Mouse (Mus musculus): Measurements from ENCODE around the gene Hes2. TPM values are rescaled to one million over a fixed set of nuclear protein-coding genes. Genes with fewer than 3 reads are reported as not detected.

Hes2 gene
- polyA plus RNA-seq (2014; fragmentation: Nextera tagmentation; extraction: Ambion mirVana), result 0.29 and 0.55 TPM in 2 replicates

DNA sequence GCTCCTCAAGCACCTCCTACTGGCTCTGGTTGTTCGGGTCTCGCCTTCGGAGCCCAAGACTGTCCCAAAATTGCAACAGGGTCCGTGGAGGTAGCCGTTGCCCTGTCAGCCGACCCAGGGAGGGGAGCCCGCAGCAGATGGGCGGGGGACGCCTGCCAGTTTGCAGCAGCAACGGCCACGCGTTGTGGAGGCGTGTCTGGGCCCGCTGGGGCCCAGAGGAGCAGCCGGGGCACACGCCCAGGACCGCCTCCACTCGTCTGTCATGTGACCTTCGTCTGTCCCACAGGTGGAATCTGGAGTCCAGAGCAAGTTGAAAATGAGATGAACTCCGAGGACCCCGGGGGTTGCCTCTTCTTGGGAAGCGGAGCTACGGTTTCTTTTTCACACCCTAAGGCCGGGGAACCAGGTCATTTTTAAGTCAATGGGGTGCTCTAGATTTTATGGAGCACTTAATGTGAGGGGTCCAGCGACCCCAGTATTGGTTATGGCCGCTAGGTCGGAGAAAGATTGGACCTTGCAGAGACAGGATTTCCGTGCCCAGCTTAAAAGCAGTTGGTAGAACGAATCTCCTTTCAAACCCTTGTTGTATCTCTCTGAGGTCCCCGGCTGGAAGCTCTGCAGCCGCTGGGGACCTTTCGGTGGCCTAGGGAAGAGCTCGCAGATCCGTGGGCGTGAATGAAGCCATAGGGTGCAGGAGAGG, at the start of gene Hes2:
Gene Hes2 (plus strand): TSS at position 283 of the 700 bp plus-strand sequence.
- Histone ChIP-seq H3K9ac (replicated peaks; ENCODE audit: low read depth, low read length) (no peak within 1 kb of the TSS), H3K9me3 (ENCODE audit: control insufficient read depth, low read depth, low read length) (no peaks in the 10 kb centered on the region; the same call in 1 of the 2 replicates), H3K4me2 (replicated peaks; ENCODE audit: low read depth, low read length) (peak within 1 kb of the TSS; percentile 22), H3K4me3 (ENCODE audit: low read depth, low read length) (peak within 1 kb of the TSS; percentile 10), H3K27ac (ENCODE audit: low read length) (no peak within 1 kb of the TSS), H3K36me3 (ENCODE audit: control insufficient read depth, insufficient read depth, low read length) (no peaks in the 10 kb centered on the region), H3K27me3 (ENCODE audit: control insufficient read depth, insufficient read depth, low read length) (peaks cover 48% of the 10 kb centered on the region), H3K4me1 (ENCODE audit: control insufficient read depth, insufficient read depth, low read length) (peaks cover 20% of the 10 kb centered on the region)
- WGBS, result 5% methylated on average over 35 of the region's 35 CpGs
- ATAC-seq (ENCODE audit: insufficient number of reproducible peaks, insufficient read depth, low FRiP score, low read depth), result peak; percentile 34

DNA sequence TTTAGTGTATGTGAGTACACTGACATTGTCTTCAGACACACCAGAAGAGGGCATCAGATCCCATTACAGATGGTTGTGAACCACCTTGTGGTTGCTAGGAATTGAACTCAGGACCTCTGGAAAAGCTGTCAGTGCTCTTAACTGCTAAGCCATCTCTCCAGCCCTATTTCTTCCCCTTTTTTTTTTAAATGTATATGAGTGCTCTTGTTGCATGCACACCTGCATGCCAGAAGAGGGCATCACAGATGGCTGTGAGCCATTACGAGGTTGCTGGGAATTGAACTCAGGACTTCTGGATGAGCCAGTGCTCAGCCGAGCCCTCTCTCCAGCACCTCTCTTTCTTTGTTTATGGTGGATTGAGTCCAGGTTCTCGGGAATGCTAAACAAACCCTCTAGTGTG, 49.2 kb upstream of the Hes2 start:
- H3K9ac ChIP-seq (replicated peaks; ENCODE audit: low read depth, low read length), result no peak overlapping the region
- H3K36me3 ChIP-seq (ENCODE audit: control insufficient read depth, insufficient read depth, low read length), result peaks cover 11% of the 10 kb centered on the region; the same call in 1 of the 2 replicates
- H3K27ac ChIP-seq (ENCODE audit: low read length), result no peak overlapping the region
- H3K4me3 ChIP-seq (ENCODE audit: low read depth, low read length), result no peak overlapping the region
- no peak for ATAC-seq (ENCODE audit: insufficient number of reproducible peaks, insufficient read depth, low FRiP score, low read depth)
- H3K4me1 ChIP-seq (ENCODE audit: control insufficient read depth, insufficient read depth, low read length), result peaks cover 15% of the 10 kb centered on the region
- 59% methylated on average over 3 of the region's 3 CpGs for WGBS
- no peaks in the 10 kb centered on the region for H3K27me3 ChIP-seq (ENCODE audit: control insufficient read depth, insufficient read depth, low read length)
- H3K4me2 ChIP-seq (replicated peaks; ENCODE audit: low read depth, low read length), result no peak overlapping the region
- H3K9me3 ChIP-seq (ENCODE audit: control insufficient read depth, low read depth, low read length), result no peaks in the 10 kb centered on the region

GRCm38 (mm10) chr4:152110689-152111088, 48.0 kb upstream of the Hes2 start:
- no peak overlapping the region for H3K4me2 ChIP-seq (replicated peaks; ENCODE audit: low read depth, low read length)
- no peak overlapping the region for H3K27ac ChIP-seq (ENCODE audit: low read length)
- ATAC-seq (ENCODE audit: insufficient number of reproducible peaks, insufficient read depth, low FRiP score, low read depth), result no peak
- peaks cover 18% of the 10 kb centered on the region for H3K4me1 ChIP-seq (ENCODE audit: control insufficient read depth, insufficient read depth, low read length)
- 80% methylated on average over 4 of the region's 4 CpGs for WGBS
- H3K36me3 ChIP-seq (ENCODE audit: control insufficient read depth, insufficient read depth, low read length), result peaks cover 11% of the 10 kb centered on the region; the same call in 1 of the 2 replicates
- no peaks in the 10 kb centered on the region for H3K9me3 ChIP-seq (ENCODE audit: control insufficient read depth, low read depth, low read length)
- no peak overlapping the region for H3K4me3 ChIP-seq (ENCODE audit: low read depth, low read length)
- H3K9ac ChIP-seq (replicated peaks; ENCODE audit: low read depth, low read length), result no peak overlapping the region
- H3K27me3 ChIP-seq (ENCODE audit: control insufficient read depth, insufficient read depth, low read length), result no peaks in the 10 kb centered on the region

DNA sequence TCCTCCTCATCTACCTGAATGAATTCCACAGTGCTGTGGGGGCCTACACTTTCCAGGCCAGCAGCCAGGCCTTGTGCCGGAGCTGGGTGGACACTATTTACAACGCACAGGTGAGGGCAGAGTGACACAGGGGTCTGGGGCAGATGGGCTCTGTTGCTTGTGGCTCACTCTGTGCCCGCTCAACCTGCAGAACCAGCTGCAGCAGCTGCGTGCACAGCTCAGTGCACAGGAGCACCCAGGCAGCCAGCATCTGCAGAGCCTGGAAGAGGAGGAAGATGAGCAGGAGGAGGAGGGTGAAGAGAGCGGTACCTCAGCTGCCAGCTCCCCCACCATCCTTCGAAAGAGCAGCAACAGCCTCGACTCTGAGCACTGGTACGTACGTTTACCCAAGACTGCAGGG, 46.3 kb upstream of the Hes2 start:
- Histone ChIP-seq H3K9me3 (ENCODE audit: control insufficient read depth, low read depth, low read length) (no peaks in the 10 kb centered on the region), H3K4me3 (ENCODE audit: low read depth, low read length) (no peak overlapping the region), H3K27me3 (ENCODE audit: control insufficient read depth, insufficient read depth, low read length) (0 out of 2 replicates have a peak, but pooled peaks cover 9% of the 10 kb centered on the region), H3K36me3 (ENCODE audit: control insufficient read depth, insufficient read depth, low read length) (peaks cover 9% of the 10 kb centered on the region; the same call in 1 of the 2 replicates), H3K27ac (ENCODE audit: low read length) (no peak overlapping the region), H3K9ac (replicated peaks; ENCODE audit: low read depth, low read length) (no peak overlapping the region), H3K4me1 (ENCODE audit: control insufficient read depth, insufficient read depth, low read length) (peaks cover 27% of the 10 kb centered on the region), H3K4me2 (replicated peaks; ENCODE audit: low read depth, low read length) (no peak overlapping the region)
- no peak for ATAC-seq (ENCODE audit: insufficient number of reproducible peaks, insufficient read depth, low FRiP score, low read depth)
- 79% methylated on average over 9 of the region's 9 CpGs for WGBS

- WGBS, result 73% methylated on average over 16 of the region's 16 CpGs
- H3K27me3 ChIP-seq (ENCODE audit: control insufficient read depth, insufficient read depth, low read length), result peaks cover 17% of the 10 kb centered on the region
- H3K4me2 ChIP-seq (replicated peaks; ENCODE audit: low read depth, low read length), result no peak overlapping the region
- no peak overlapping the region for H3K9ac ChIP-seq (replicated peaks; ENCODE audit: low read depth, low read length)
- no peak for ATAC-seq (ENCODE audit: insufficient number of reproducible peaks, insufficient read depth, low FRiP score, low read depth)
- peaks cover 5% of the 10 kb centered on the region; the same call in 1 of the 2 replicates for H3K36me3 ChIP-seq (ENCODE audit: control insufficient read depth, insufficient read depth, low read length)
- peaks cover 14% of the 10 kb centered on the region for H3K4me1 ChIP-seq (ENCODE audit: control insufficient read depth, insufficient read depth, low read length)
- H3K9me3 ChIP-seq (ENCODE audit: control insufficient read depth, low read depth, low read length), result no peaks in the 10 kb centered on the region
- no peak overlapping the region for H3K27ac ChIP-seq (ENCODE audit: low read length)
- no peak overlapping the region for H3K4me3 ChIP-seq (ENCODE audit: low read depth, low read length)
Observed at GRCm38 (mm10) chr4:152114080-152114479, 44.6 kb upstream of the Hes2 start.

- 6% methylated on average over 30 of the region's 30 CpGs for WGBS
- peaks cover 33% of the 10 kb centered on the region for H3K27me3 ChIP-seq (ENCODE audit: control insufficient read depth, insufficient read depth, low read length)
- no peak within 1 kb of the TSS for H3K27ac ChIP-seq (ENCODE audit: low read length)
- peak within 1 kb of the TSS; percentile 32 for H3K4me2 ChIP-seq (replicated peaks; ENCODE audit: low read depth, low read length)
- no peaks in the 10 kb centered on the region for H3K9me3 ChIP-seq (ENCODE audit: control insufficient read depth, low read depth, low read length)
- peak within 1 kb of the TSS; percentile 20; the same call in 1 of the 2 replicates for H3K4me3 ChIP-seq (ENCODE audit: low read depth, low read length)
- no peak for ATAC-seq (ENCODE audit: insufficient number of reproducible peaks, insufficient read depth, low FRiP score, low read depth)
- H3K4me1 ChIP-seq (ENCODE audit: control insufficient read depth, insufficient read depth, low read length), result peaks cover 30% of the 10 kb centered on the region
- peaks cover 5% of the 10 kb centered on the region; the same call in 1 of the 2 replicates for H3K36me3 ChIP-seq (ENCODE audit: control insufficient read depth, insufficient read depth, low read length)
- no peak within 1 kb of the TSS; the same call in 1 of the 2 replicates for H3K9ac ChIP-seq (replicated peaks; ENCODE audit: low read depth, low read length)
Observed at GRCm38 (mm10) chr4:152115921-152116612, 42.6 kb upstream of the Hes2 start, which contains the start of gene Tnfrsf25. Gene Tnfrsf25 (plus strand): TSS chr4:152115934.

- Histone ChIP-seq H3K4me2 (replicated peaks; ENCODE audit: low read depth, low read length) (no peak overlapping the region), H3K27me3 (ENCODE audit: control insufficient read depth, insufficient read depth, low read length) (peaks cover 41% of the 10 kb centered on the region), H3K4me3 (ENCODE audit: low read depth, low read length) (no peak overlapping the region), H3K9me3 (ENCODE audit: control insufficient read depth, low read depth, low read length) (no peaks in the 10 kb centered on the region), H3K36me3 (ENCODE audit: control insufficient read depth, insufficient read depth, low read length) (peaks cover 5% of the 10 kb centered on the region; the same call in 1 of the 2 replicates), H3K9ac (replicated peaks; ENCODE audit: low read depth, low read length) (no peak overlapping the region), H3K4me1 (ENCODE audit: control insufficient read depth, insufficient read depth, low read length) (peaks cover 32% of the 10 kb centered on the region), H3K27ac (ENCODE audit: low read length) (no peak overlapping the region)
- WGBS, result 61% methylated on average over 9 of the region's 9 CpGs
- peak; percentile 82 for ATAC-seq (ENCODE audit: insufficient number of reproducible peaks, insufficient read depth, low FRiP score, low read depth)
Observed at GRCm38 (mm10) chr4:152117538-152117937, 41.1 kb upstream of the Hes2 start.

- peaks cover 32% of the 10 kb centered on the region for H3K4me1 ChIP-seq (ENCODE audit: control insufficient read depth, insufficient read depth, low read length)
Observed at GRCm38 (mm10) chr4:152119396-152120292, 39.0 kb upstream of the Hes2 start.

More at GRCm38 (mm10) chr4:152119396-152120292, 39.0 kb upstream of the Hes2 start:
- H3K4me3 ChIP-seq (ENCODE audit: low read depth, low read length), result 0 out of 2 replicates have a peak overlapping the region, but pooled peaks have one; percentile 10
- H3K4me2 ChIP-seq (replicated peaks; ENCODE audit: low read depth, low read length), result peak overlapping the region; percentile 19; the same call in 1 of the 2 replicates
- no peaks in the 10 kb centered on the region for H3K9me3 ChIP-seq (ENCODE audit: control insufficient read depth, low read depth, low read length)
- ATAC-seq (ENCODE audit: insufficient number of reproducible peaks, insufficient read depth, low FRiP score, low read depth), result no peak
- H3K27ac ChIP-seq (ENCODE audit: low read length), result no peak overlapping the region
- H3K36me3 ChIP-seq (ENCODE audit: control insufficient read depth, insufficient read depth, low read length), result no peaks in the 10 kb centered on the region
- WGBS, result 7% methylated on average over 39 of the region's 39 CpGs
- H3K9ac ChIP-seq (replicated peaks; ENCODE audit: low read depth, low read length), result no peak overlapping the region
- H3K27me3 ChIP-seq (ENCODE audit: control insufficient read depth, insufficient read depth, low read length), result peaks cover 57% of the 10 kb centered on the region
